Mouse (Mus musculus): ENCODE data around the gene Klf3. TPM values are rescaled to one million over a fixed set of nuclear protein-coding genes. Genes with fewer than 3 reads are reported as not detected.

Klf3 gene
- polyA plus RNA-seq, 1 experiment: 47.0 TPM

- TF ChIP-seq CTCF (conservative IDR thresholded peaks at IDR 0.05; ENCODE audit: insufficient read depth, insufficient read length, low read depth, low read length) (no peak), POLR2A (IDR thresholded peaks at IDR 0.05; ENCODE audit: low read depth, low read length) (no peak)
- WGBS: 71% methylated on average over 2 of the region's 2 CpGs
- no peak for DNase-seq
- Histone ChIP-seq H3K4me1 (ENCODE audit: control insufficient read depth, insufficient read depth, low read length) (no peaks in the 10 kb centered on the region), H3K27me3 (replicated peaks; ENCODE audit: control insufficient read depth, insufficient read depth, low read length) (no peaks in the 10 kb centered on the region), H3K4me3 (ENCODE audit: insufficient read depth, low read depth, low read length) (no peak overlapping the region), H3K27ac (ENCODE audit: insufficient read depth, low read depth, low read length) (no peak overlapping the region), H3K36me3 (ENCODE audit: control insufficient read depth, insufficient read depth, low read length) (no peaks in the 10 kb centered on the region)
These were observed 44.1 kb downstream of the Klf3 start for GRCm38 (mm10) chr5:64847305-64847704.

GRCm38 (mm10) chr5:64849892-64850291, 46.7 kb downstream of the Klf3 start:
- Histone ChIP-seq H3K36me3 (ENCODE audit: control insufficient read depth, insufficient read depth, low read length) (no peaks in the 10 kb centered on the region), H3K27ac (ENCODE audit: insufficient read depth, low read depth, low read length) (no peak overlapping the region), H3K27me3 (replicated peaks; ENCODE audit: control insufficient read depth, insufficient read depth, low read length) (no peaks in the 10 kb centered on the region), H3K4me3 (ENCODE audit: insufficient read depth, low read depth, low read length) (no peak overlapping the region), H3K4me1 (ENCODE audit: control insufficient read depth, insufficient read depth, low read length) (peaks cover 12% of the 10 kb centered on the region)
- WGBS: 87% methylated on average over 7 of the region's 7 CpGs
- DNase-seq: no peak
- TF ChIP-seq POLR2A (IDR thresholded peaks at IDR 0.05; ENCODE audit: low read depth, low read length): no peak
- TF ChIP-seq CTCF (conservative IDR thresholded peaks at IDR 0.05; ENCODE audit: insufficient read depth, insufficient read length, low read depth, low read length): no peak

- Histone ChIP-seq H3K27me3 (replicated peaks; ENCODE audit: control insufficient read depth, insufficient read depth, low read length) (no peaks in the 10 kb centered on the region), H3K27ac (ENCODE audit: insufficient read depth, low read depth, low read length) (peak overlapping the region; percentile 25), H3K4me3 (ENCODE audit: insufficient read depth, low read depth, low read length) (no peak overlapping the region), H3K4me1 (ENCODE audit: control insufficient read depth, insufficient read depth, low read length) (peaks cover 12% of the 10 kb centered on the region), H3K36me3 (ENCODE audit: control insufficient read depth, insufficient read depth, low read length) (no peaks in the 10 kb centered on the region)
- WGBS: 9% methylated on average over 5 of the region's 5 CpGs
- TF ChIP-seq POLR2A (IDR thresholded peaks at IDR 0.05; ENCODE audit: low read depth, low read length): no peak
- no peak for TF ChIP-seq CTCF (conservative IDR thresholded peaks at IDR 0.05; ENCODE audit: insufficient read depth, insufficient read length, low read depth, low read length)
- DNase-seq: peak; percentile 89
These were observed 49.6 kb downstream of the Klf3 start for GRCm38 (mm10) chr5:64852656-64853398.

- H3K27me3 ChIP-seq (replicated peaks; ENCODE audit: control insufficient read depth, insufficient read depth, low read length): no peaks in the 10 kb centered on the region
- no peak overlapping the region for H3K4me3 ChIP-seq (ENCODE audit: insufficient read depth, low read depth, low read length)
- 39% methylated on average over 5 of the region's 5 CpGs for WGBS
- TF ChIP-seq POLR2A (IDR thresholded peaks at IDR 0.05; ENCODE audit: low read depth, low read length) (no peak), CTCF (conservative IDR thresholded peaks at IDR 0.05; ENCODE audit: insufficient read depth, insufficient read length, low read depth, low read length) (no peak)
- H3K27ac ChIP-seq (ENCODE audit: insufficient read depth, low read depth, low read length): peak overlapping the region; percentile 25
- DNase-seq: peak; percentile 59
- H3K36me3 ChIP-seq (ENCODE audit: control insufficient read depth, insufficient read depth, low read length): no peaks in the 10 kb centered on the region
- H3K4me1 ChIP-seq (ENCODE audit: control insufficient read depth, insufficient read depth, low read length): peaks cover 12% of the 10 kb centered on the region
These were observed 50.2 kb downstream of the Klf3 start for GRCm38 (mm10) chr5:64853421-64853820.

GRCm38 (mm10) chr5:64855199-64855598, 52.0 kb downstream of the Klf3 start:
- H3K27ac ChIP-seq (ENCODE audit: insufficient read depth, low read depth, low read length): no peak overlapping the region
- DNase-seq: no peak
- peaks cover 12% of the 10 kb centered on the region for H3K4me1 ChIP-seq (ENCODE audit: control insufficient read depth, insufficient read depth, low read length)
- H3K27me3 ChIP-seq (replicated peaks; ENCODE audit: control insufficient read depth, insufficient read depth, low read length): no peaks in the 10 kb centered on the region
- TF ChIP-seq POLR2A (IDR thresholded peaks at IDR 0.05; ENCODE audit: low read depth, low read length) (no peak), CTCF (conservative IDR thresholded peaks at IDR 0.05; ENCODE audit: insufficient read depth, insufficient read length, low read depth, low read length) (no peak)
- H3K36me3 ChIP-seq (ENCODE audit: control insufficient read depth, insufficient read depth, low read length): no peaks in the 10 kb centered on the region
- H3K4me3 ChIP-seq (ENCODE audit: insufficient read depth, low read depth, low read length): no peak overlapping the region

- peak; percentile 68 for TF ChIP-seq POLR2A (IDR thresholded peaks at IDR 0.05; ENCODE audit: low read depth, low read length)
- no peak for TF ChIP-seq CTCF (conservative IDR thresholded peaks at IDR 0.05; ENCODE audit: insufficient read depth, insufficient read length, low read depth, low read length)
- H3K4me1 ChIP-seq (ENCODE audit: control insufficient read depth, insufficient read depth, low read length): peaks cover 19% of the 10 kb centered on the region
- peak overlapping the region; percentile 95 for H3K27ac ChIP-seq (ENCODE audit: insufficient read depth, low read depth, low read length)
- H3K36me3 ChIP-seq (ENCODE audit: control insufficient read depth, insufficient read depth, low read length): no peaks in the 10 kb centered on the region
- H3K27me3 ChIP-seq (replicated peaks; ENCODE audit: control insufficient read depth, insufficient read depth, low read length): no peaks in the 10 kb centered on the region
- 6% methylated on average over 5 of the region's 5 CpGs for WGBS
- DNase-seq: peak; percentile 88
- H3K4me3 ChIP-seq (ENCODE audit: insufficient read depth, low read depth, low read length): no peak overlapping the region
These were observed 57.8 kb downstream of the Klf3 start for GRCm38 (mm10) chr5:64860900-64861470.

GRCm38 (mm10) chr5:64861471-64862199, 58.4 kb downstream of the Klf3 start:
- H3K4me3 ChIP-seq (ENCODE audit: insufficient read depth, low read depth, low read length): peak overlapping the region; percentile 24; the same call in 1 of the 2 replicates
- H3K36me3 ChIP-seq (ENCODE audit: control insufficient read depth, insufficient read depth, low read length): no peaks in the 10 kb centered on the region
- H3K4me1 ChIP-seq (ENCODE audit: control insufficient read depth, insufficient read depth, low read length): peaks cover 21% of the 10 kb centered on the region
- no peak for TF ChIP-seq CTCF (conservative IDR thresholded peaks at IDR 0.05; ENCODE audit: insufficient read depth, insufficient read length, low read depth, low read length)
- TF ChIP-seq POLR2A (IDR thresholded peaks at IDR 0.05; ENCODE audit: low read depth, low read length): no peak
- peak overlapping the region; percentile 95 for H3K27ac ChIP-seq (ENCODE audit: insufficient read depth, low read depth, low read length)
- WGBS: 16% methylated on average over 17 of the region's 17 CpGs
- DNase-seq: peak; percentile 96
- H3K27me3 ChIP-seq (replicated peaks; ENCODE audit: control insufficient read depth, insufficient read depth, low read length): no peaks in the 10 kb centered on the region
